Mouse (Mus musculus): Measurements from ENCODE around the gene Ola1. TPM values are rescaled to one million over a fixed set of nuclear protein-coding genes. Genes with fewer than 3 reads are reported as not detected.

Ola1 gene
- total and polyA plus RNA-seq, 3 experiments, result 47.1 to 180 (median 124) TPM

- Histone ChIP-seq H3K4me3 (ENCODE audit: low read depth, low read length) (no peak overlapping the region), H3K36me3 (replicated peaks) (no peaks in the 10 kb centered on the region), H3K27me3 (ENCODE audit: insufficient read depth, low read length) (peaks cover 49% of the 10 kb centered on the region), H3K9me3 (replicated peaks) (no peaks in the 10 kb centered on the region), H3K4me1 (ENCODE audit: insufficient read depth, low read depth, low read length) (peaks cover 13% of the 10 kb centered on the region)
- ATAC-seq (ENCODE audit: extremely low read depth, insufficient number of reproducible peaks, low FRiP score, poor library complexity, severe bottlenecking) (no peak), DNase-seq (ENCODE audit: low spot score) (no peak)
- no peak for TF ChIP-seq TAL1 (conservative IDR thresholded peaks at IDR 0.05; ENCODE audit: low read depth, low read length)
Observed at GRCm38 (mm10) chr2:73069223-73069825, 149.4 kb downstream of the Ola1 start.

- peaks cover 34% of the 10 kb centered on the region for H3K27me3 ChIP-seq (ENCODE audit: insufficient read depth, low read length)
- H3K36me3 ChIP-seq (replicated peaks), result no peaks in the 10 kb centered on the region
- no peaks in the 10 kb centered on the region for H3K9me3 ChIP-seq (replicated peaks)
- no peak for DNase-seq (ENCODE audit: low spot score)
- no peak overlapping the region for H3K4me3 ChIP-seq (ENCODE audit: low read depth, low read length)
- peak; percentile 8; the same call in 1 of the 2 replicates for ATAC-seq (ENCODE audit: extremely low read depth, insufficient number of reproducible peaks, low FRiP score, poor library complexity, severe bottlenecking)
- H3K4me1 ChIP-seq (ENCODE audit: insufficient read depth, low read depth, low read length), result peaks cover 13% of the 10 kb centered on the region
- no peak for TF ChIP-seq GATA2 (IDR thresholded peaks at IDR 0.05; ENCODE audit: borderline replicate concordance, low read depth, low read length)
- TF ChIP-seq GATA1 (IDR thresholded peaks at IDR 0.05; ENCODE audit: borderline replicate concordance, low read length), result no peak
- no peak for TF ChIP-seq CTCF (IDR thresholded peaks at IDR 0.05; ENCODE audit: low read depth, low read length)
- TF ChIP-seq TAL1 (conservative IDR thresholded peaks at IDR 0.05; ENCODE audit: low read depth, low read length), result no peak
- no peak for TF ChIP-seq POLR2AphosphoS5 (IDR thresholded peaks at IDR 0.05; ENCODE audit: insufficient replicate concordance, low read depth, low read length)
Observed at GRCm38 (mm10) chr2:73066307-73067167, 152.2 kb downstream of the Ola1 start.

GRCm38 (mm10) chr2:73063911-73064619 is 154.7 kb downstream of the Ola1 start:
- TF ChIP-seq GATA2 (IDR thresholded peaks at IDR 0.05; ENCODE audit: borderline replicate concordance, low read depth, low read length), result no peak
- TF ChIP-seq CTCF (IDR thresholded peaks at IDR 0.05; ENCODE audit: low read depth, low read length), result no peak
- TF ChIP-seq POLR2AphosphoS5 (IDR thresholded peaks at IDR 0.05; ENCODE audit: insufficient replicate concordance, low read depth, low read length), result no peak
- TF ChIP-seq GATA1 (IDR thresholded peaks at IDR 0.05; ENCODE audit: borderline replicate concordance, low read length), result no peak
- TF ChIP-seq TAL1 (conservative IDR thresholded peaks at IDR 0.05; ENCODE audit: low read depth, low read length), result no peak
- Histone ChIP-seq H3K27me3 (ENCODE audit: insufficient read depth, low read length) (peaks cover 21% of the 10 kb centered on the region), H3K9me3 (replicated peaks) (no peaks in the 10 kb centered on the region), H3K4me3 (ENCODE audit: low read depth, low read length) (no peak overlapping the region), H3K4me1 (ENCODE audit: insufficient read depth, low read depth, low read length) (peaks cover 10% of the 10 kb centered on the region), H3K36me3 (replicated peaks) (no peaks in the 10 kb centered on the region)
- no peak for ATAC-seq (ENCODE audit: extremely low read depth, insufficient number of reproducible peaks, low FRiP score, poor library complexity, severe bottlenecking)
- DNase-seq (ENCODE audit: low spot score), result no peak

- no peaks in the 10 kb centered on the region for H3K36me3 ChIP-seq (replicated peaks)
- TF ChIP-seq POLR2AphosphoS5 (IDR thresholded peaks at IDR 0.05; ENCODE audit: insufficient replicate concordance, low read depth, low read length) (no peak), TAL1 (conservative IDR thresholded peaks at IDR 0.05; ENCODE audit: low read depth, low read length) (no peak), GATA1 (IDR thresholded peaks at IDR 0.05; ENCODE audit: borderline replicate concordance, low read length) (no peak), CTCF (IDR thresholded peaks at IDR 0.05; ENCODE audit: low read depth, low read length) (no peak), GATA2 (IDR thresholded peaks at IDR 0.05; ENCODE audit: borderline replicate concordance, low read depth, low read length) (no peak)
- no peak overlapping the region for H3K4me3 ChIP-seq (ENCODE audit: low read depth, low read length)
- peaks cover 14% of the 10 kb centered on the region; the same call in 1 of the 2 replicates for H3K4me1 ChIP-seq (ENCODE audit: insufficient read depth, low read depth, low read length)
- H3K27me3 ChIP-seq (ENCODE audit: insufficient read depth, low read length), result peaks cover 17% of the 10 kb centered on the region
- DNase-seq (ENCODE audit: low spot score) (no peak), ATAC-seq (ENCODE audit: extremely low read depth, insufficient number of reproducible peaks, low FRiP score, poor library complexity, severe bottlenecking) (no peak)
- H3K9me3 ChIP-seq (replicated peaks), result no peaks in the 10 kb centered on the region
Observed at GRCm38 (mm10) chr2:73060259-73060585, 158.5 kb downstream of the Ola1 start.

- TF ChIP-seq GATA1 (IDR thresholded peaks at IDR 0.05; ENCODE audit: borderline replicate concordance, low read length), result no peak
- TF ChIP-seq CTCF (IDR thresholded peaks at IDR 0.05; ENCODE audit: low read depth, low read length), result no peak
- TF ChIP-seq POLR2AphosphoS5 (IDR thresholded peaks at IDR 0.05; ENCODE audit: insufficient replicate concordance, low read depth, low read length), result no peak
- H3K27me3 ChIP-seq (ENCODE audit: insufficient read depth, low read length), result peaks cover 17% of the 10 kb centered on the region
- ATAC-seq (ENCODE audit: extremely low read depth, insufficient number of reproducible peaks, low FRiP score, poor library complexity, severe bottlenecking) (no peak), DNase-seq (ENCODE audit: low spot score) (no peak)
- no peak overlapping the region for H3K4me3 ChIP-seq (ENCODE audit: low read depth, low read length)
- H3K4me1 ChIP-seq (ENCODE audit: insufficient read depth, low read depth, low read length), result peaks cover 15% of the 10 kb centered on the region; the same call in 1 of the 2 replicates
- 0 out of 2 replicates have a peak, but pooled peaks cover 2% of the 10 kb centered on the region for H3K9me3 ChIP-seq (replicated peaks)
- H3K36me3 ChIP-seq (replicated peaks), result no peaks in the 10 kb centered on the region
Observed at GRCm38 (mm10) chr2:73059550-73060258, 159.0 kb downstream of the Ola1 start.

GRCm38 (mm10) chr2:73058344-73058743 is 160.4 kb downstream of the Ola1 start:
- H3K4me1 ChIP-seq (ENCODE audit: insufficient read depth, low read depth, low read length), result peaks cover 25% of the 10 kb centered on the region
- peaks cover 2% of the 10 kb centered on the region; the same call in 1 of the 2 replicates for H3K9me3 ChIP-seq (replicated peaks)
- DNase-seq (ENCODE audit: low spot score), result no peak
- no peaks in the 10 kb centered on the region for H3K36me3 ChIP-seq (replicated peaks)
- H3K4me3 ChIP-seq (ENCODE audit: low read depth, low read length), result no peak overlapping the region
- peaks cover 14% of the 10 kb centered on the region for H3K27me3 ChIP-seq (ENCODE audit: insufficient read depth, low read length)
- no peak for ATAC-seq (ENCODE audit: extremely low read depth, insufficient number of reproducible peaks, low FRiP score, poor library complexity, severe bottlenecking)
- TF ChIP-seq GATA1 (IDR thresholded peaks at IDR 0.05; ENCODE audit: borderline replicate concordance, low read length), result no peak
- TF ChIP-seq GATA2 (IDR thresholded peaks at IDR 0.05; ENCODE audit: borderline replicate concordance, low read depth, low read length), result no peak
- TF ChIP-seq CTCF (IDR thresholded peaks at IDR 0.05; ENCODE audit: low read depth, low read length), result no peak
- TF ChIP-seq TAL1 (conservative IDR thresholded peaks at IDR 0.05; ENCODE audit: low read depth, low read length), result no peak
- no peak for TF ChIP-seq POLR2AphosphoS5 (IDR thresholded peaks at IDR 0.05; ENCODE audit: insufficient replicate concordance, low read depth, low read length)
